Mouse (Mus musculus): ENCODE measurements at regions not wholly inside any gene's neighbourhood (a gene's known extent, or its start where the extent isn't known, plus 50 kb on each side); places are given as distances from the start of the nearest gene placed in this dataset.

- Histone ChIP-seq H3K4me2 (replicated peaks) (no peak overlapping the region), H3K9ac (no peak overlapping the region), H3K4me1 (no peaks in the 10 kb centered on the region), H3K27ac (no peak overlapping the region), H3K36me3 (no peaks in the 10 kb centered on the region), H3K4me3 (no peak overlapping the region), H3K9me3 (no peaks in the 10 kb centered on the region), H3K27me3 (peaks cover 92% of the 10 kb centered on the region)
- WGBS, result 58% methylated on average over 3 of the region's 3 CpGs
- no peak for ATAC-seq (ENCODE audit: low FRiP score, low read depth)
These were observed 231.8 kb upstream of the Irx5 start for GRCm38 (mm10) chr8:92125631-92126030.

- Histone ChIP-seq H3K4me2 (replicated peaks) (no peak overlapping the region), H3K4me1 (no peaks in the 10 kb centered on the region), H3K27ac (no peak overlapping the region), H3K9me3 (no peaks in the 10 kb centered on the region; the same call in 1 of the 2 replicates), H3K36me3 (no peaks in the 10 kb centered on the region), H3K4me3 (no peak overlapping the region), H3K27me3 (peaks cover 94% of the 10 kb centered on the region), H3K9ac (no peak overlapping the region)
- 64% methylated on average over 2 of the region's 2 CpGs for WGBS
- ATAC-seq (ENCODE audit: low FRiP score, low read depth), result no peak
These were observed 236.1 kb upstream of the Irx5 start for GRCm38 (mm10) chr8:92121296-92121695.

GRCm38 (mm10) chr8:92115479-92116267 is 241.8 kb upstream of the Irx5 start:
- ATAC-seq (ENCODE audit: low FRiP score, low read depth), result no peak
- 68% methylated on average over 15 of the region's 15 CpGs for WGBS

GRCm38 (mm10) chr8:92114311-92115275 is 242.8 kb upstream of the Irx5 start:
- Histone ChIP-seq H3K4me3 (peak overlapping the region; percentile 24), H3K27ac (peak overlapping the region; percentile 15; the same call in 1 of the 2 replicates)
- WGBS, result 4% methylated on average over 22 of the region's 22 CpGs

More at GRCm38 (mm10) chr8:92115479-92116267, 241.8 kb upstream of the Irx5 start:
- no peaks in the 10 kb centered on the region; the same call in 1 of the 2 replicates for H3K9me3 ChIP-seq
- peaks cover 67% of the 10 kb centered on the region for H3K27me3 ChIP-seq
- no peak overlapping the region for H3K4me3 ChIP-seq
- no peak overlapping the region for H3K27ac ChIP-seq
- H3K4me2 ChIP-seq (replicated peaks), result peak overlapping the region; percentile 5; the same call in 1 of the 2 replicates
- H3K36me3 ChIP-seq, result no peaks in the 10 kb centered on the region
- H3K9ac ChIP-seq, result no peak overlapping the region
- peaks cover 22% of the 10 kb centered on the region for H3K4me1 ChIP-seq

GRCm38 (mm10) chr8:92113901-92114300 is 243.5 kb upstream of the Irx5 start:
- H3K36me3 ChIP-seq, result no peaks in the 10 kb centered on the region
- ATAC-seq (ENCODE audit: low FRiP score, low read depth), result no peak
- no peak overlapping the region for H3K9ac ChIP-seq
- 3% methylated on average over 9 of the region's 9 CpGs for WGBS
- peaks cover 22% of the 10 kb centered on the region for H3K4me1 ChIP-seq
- H3K27ac ChIP-seq, result no peak overlapping the region
- H3K4me2 ChIP-seq (replicated peaks), result peak overlapping the region; percentile 52
- peak overlapping the region; percentile 24 for H3K4me3 ChIP-seq
- peaks cover 50% of the 10 kb centered on the region for H3K27me3 ChIP-seq
- no peaks in the 10 kb centered on the region; the same call in 1 of the 2 replicates for H3K9me3 ChIP-seq

More at GRCm38 (mm10) chr8:92114311-92115275, 242.8 kb upstream of the Irx5 start:
- H3K4me2 ChIP-seq (replicated peaks), result peak overlapping the region; percentile 52
- peak; percentile 83 for ATAC-seq (ENCODE audit: low FRiP score, low read depth)
- no peak overlapping the region for H3K9ac ChIP-seq
- peaks cover 22% of the 10 kb centered on the region for H3K4me1 ChIP-seq
- H3K36me3 ChIP-seq, result no peaks in the 10 kb centered on the region
- peaks cover 56% of the 10 kb centered on the region for H3K27me3 ChIP-seq
- H3K9me3 ChIP-seq, result no peaks in the 10 kb centered on the region; the same call in 1 of the 2 replicates

- no peaks in the 10 kb centered on the region for H3K36me3 ChIP-seq
- no peak overlapping the region for H3K4me2 ChIP-seq (replicated peaks)
- no peaks in the 10 kb centered on the region; the same call in 1 of the 2 replicates for H3K9me3 ChIP-seq
- WGBS, result 18% methylated on average over 4 of the region's 4 CpGs
- peaks cover 22% of the 10 kb centered on the region for H3K4me1 ChIP-seq
- no peak overlapping the region for H3K9ac ChIP-seq
- ATAC-seq (ENCODE audit: low FRiP score, low read depth), result no peak
- no peak overlapping the region for H3K4me3 ChIP-seq
- H3K27ac ChIP-seq, result no peak overlapping the region
- peaks cover 45% of the 10 kb centered on the region for H3K27me3 ChIP-seq
These were observed 244.0 kb upstream of the Irx5 start for GRCm38 (mm10) chr8:92113386-92113785.

GRCm38 (mm10) chr8:92104561-92104960 is 252.9 kb upstream of the Irx5 start:
- no peaks in the 10 kb centered on the region for H3K36me3 ChIP-seq
- H3K27me3 ChIP-seq, result peaks cover 64% of the 10 kb centered on the region
- no peak overlapping the region for H3K27ac ChIP-seq
- no peaks in the 10 kb centered on the region for H3K9me3 ChIP-seq
- H3K4me1 ChIP-seq, result no peaks in the 10 kb centered on the region
- no peak for ATAC-seq (ENCODE audit: low FRiP score, low read depth)
- H3K4me3 ChIP-seq, result no peak overlapping the region
- 48% methylated on average over 6 of the region's 6 CpGs for WGBS
- H3K9ac ChIP-seq, result no peak overlapping the region
- H3K4me2 ChIP-seq (replicated peaks), result no peak overlapping the region

GRCm38 (mm10) chr8:92102521-92102920 is 254.9 kb upstream of the Irx5 start:
- H3K27ac ChIP-seq, result no peak overlapping the region
- H3K9me3 ChIP-seq, result no peaks in the 10 kb centered on the region
- peaks cover 81% of the 10 kb centered on the region for H3K27me3 ChIP-seq
- H3K9ac ChIP-seq, result no peak overlapping the region
- no peaks in the 10 kb centered on the region for H3K4me1 ChIP-seq
- no peak for ATAC-seq (ENCODE audit: low FRiP score, low read depth)
- H3K36me3 ChIP-seq, result no peaks in the 10 kb centered on the region
- no peak overlapping the region for H3K4me2 ChIP-seq (replicated peaks)
- 91% methylated on average over 4 of the region's 4 CpGs for WGBS
- H3K4me3 ChIP-seq, result no peak overlapping the region

- Histone ChIP-seq H3K36me3 (no peaks in the 10 kb centered on the region), H3K27ac (no peak overlapping the region), H3K27me3 (peaks cover 67% of the 10 kb centered on the region), H3K9ac (no peak overlapping the region), H3K4me2 (replicated peaks) (no peak overlapping the region), H3K9me3 (no peaks in the 10 kb centered on the region), H3K4me1 (no peaks in the 10 kb centered on the region), H3K4me3 (no peak overlapping the region)
- no peak for ATAC-seq (ENCODE audit: low FRiP score, low read depth)
- WGBS, result 81% methylated on average over 12 of the region's 12 CpGs
These were observed 262.1 kb upstream of the Irx5 start for GRCm38 (mm10) chr8:92095276-92095675.

GRCm38 (mm10) chr8:92084124-92084523 is 273.3 kb upstream of the Irx5 start:
- H3K9ac ChIP-seq, result no peak overlapping the region
- H3K27ac ChIP-seq, result no peak overlapping the region
- WGBS, result 48% methylated on average over 2 of the region's 2 CpGs
- no peak for ATAC-seq (ENCODE audit: low FRiP score, low read depth)
- no peak overlapping the region for H3K4me3 ChIP-seq
- H3K4me1 ChIP-seq, result no peaks in the 10 kb centered on the region
- H3K9me3 ChIP-seq, result no peaks in the 10 kb centered on the region
- no peak overlapping the region for H3K4me2 ChIP-seq (replicated peaks)
- peaks cover 54% of the 10 kb centered on the region for H3K27me3 ChIP-seq
- H3K36me3 ChIP-seq, result no peaks in the 10 kb centered on the region

- Histone ChIP-seq H3K27me3 (peaks cover 69% of the 10 kb centered on the region), H3K27ac (no peak overlapping the region), H3K4me2 (replicated peaks) (no peak overlapping the region), H3K4me1 (no peaks in the 10 kb centered on the region), H3K9me3 (no peaks in the 10 kb centered on the region), H3K36me3 (no peaks in the 10 kb centered on the region), H3K4me3 (no peak overlapping the region), H3K9ac (no peak overlapping the region)
- 87% methylated on average over 6 of the region's 6 CpGs for WGBS
- no peak for ATAC-seq (ENCODE audit: low FRiP score, low read depth)
These were observed 275.5 kb upstream of the Irx5 start for GRCm38 (mm10) chr8:92081900-92082299.

GRCm38 (mm10) chr8:92080852-92081251 is 276.6 kb upstream of the Irx5 start:
- Histone ChIP-seq H3K36me3 (no peaks in the 10 kb centered on the region), H3K27ac (no peak overlapping the region), H3K4me2 (replicated peaks) (no peak overlapping the region), H3K27me3 (peaks cover 76% of the 10 kb centered on the region), H3K9me3 (no peaks in the 10 kb centered on the region), H3K9ac (no peak overlapping the region), H3K4me1 (no peaks in the 10 kb centered on the region), H3K4me3 (no peak overlapping the region)
- ATAC-seq (ENCODE audit: low FRiP score, low read depth), result no peak
- WGBS, result 69% methylated on average over 8 of the region's 8 CpGs

Measured in limb, embryonic 13.5 days (tissue).